Mouse (Mus musculus): ENCODE measurements around the gene Slc23a2.
A peak's percentile ranks its signal among the peaks of the same experiment; 100 is the strongest.

The Slc23a2 gene

DNA sequence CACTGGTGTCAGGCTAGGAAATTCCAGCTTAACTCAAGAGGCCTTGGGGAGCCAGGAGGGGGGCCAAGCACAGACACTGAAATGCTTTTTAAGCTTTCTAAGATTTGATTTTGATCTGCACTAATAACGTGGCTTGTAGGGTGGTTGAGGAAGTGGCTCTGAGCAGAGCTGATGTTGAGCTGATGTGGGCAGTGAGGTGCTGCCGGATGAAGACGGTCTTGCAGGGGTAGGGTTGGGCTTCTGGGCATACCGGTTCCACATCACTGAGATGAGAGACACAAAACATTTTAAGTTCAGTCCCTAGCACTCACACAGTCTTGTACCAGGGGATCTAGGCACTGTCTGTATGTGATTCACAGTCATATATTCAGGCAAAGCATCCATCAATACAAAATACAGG is 46.5 kb downstream of the Slc23a2 start:
- no peak for ATAC-seq (ENCODE audit: low TSS enrichment)

DNA sequence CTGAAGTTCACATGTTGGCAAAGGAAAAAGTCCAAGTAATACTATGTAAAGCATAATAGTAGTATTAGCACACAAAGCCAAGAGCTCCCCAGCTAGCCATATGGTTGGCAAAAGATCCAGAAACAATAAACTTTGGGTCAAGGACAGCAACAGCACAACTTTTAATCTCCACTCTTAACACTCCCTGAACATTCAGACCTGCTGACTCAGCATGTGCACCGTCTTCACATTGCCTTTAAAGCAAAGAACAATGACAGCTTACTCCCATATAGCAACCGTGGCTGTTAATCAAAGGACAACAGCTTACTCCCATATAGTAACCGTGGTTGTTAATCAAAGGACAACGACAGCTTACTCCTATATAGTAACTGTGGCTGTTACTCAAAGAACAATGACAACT is 48.3 kb downstream of the Slc23a2 start:
- ATAC-seq (ENCODE audit: low TSS enrichment), result no peak

DNA sequence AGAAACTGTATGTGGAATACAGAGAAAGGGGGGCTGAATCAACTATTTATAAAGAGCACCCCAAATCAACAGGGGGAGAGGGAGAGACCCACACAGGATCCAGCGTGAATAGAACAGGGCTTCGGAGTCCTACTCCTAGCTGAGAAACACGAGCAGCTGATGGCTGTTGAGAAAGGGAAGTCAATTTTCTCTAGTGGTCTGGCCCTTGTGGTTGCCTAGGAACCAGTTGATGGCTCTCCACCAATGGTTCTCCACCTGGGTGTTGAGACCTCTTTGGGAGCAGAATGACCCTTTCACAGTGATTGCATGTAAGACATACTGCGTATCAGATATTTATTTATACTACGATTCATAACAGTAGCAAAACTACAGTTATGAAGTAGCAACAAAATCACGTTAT is 49.1 kb downstream of the Slc23a2 start:
- no peak for ATAC-seq (ENCODE audit: low TSS enrichment)

DNA sequence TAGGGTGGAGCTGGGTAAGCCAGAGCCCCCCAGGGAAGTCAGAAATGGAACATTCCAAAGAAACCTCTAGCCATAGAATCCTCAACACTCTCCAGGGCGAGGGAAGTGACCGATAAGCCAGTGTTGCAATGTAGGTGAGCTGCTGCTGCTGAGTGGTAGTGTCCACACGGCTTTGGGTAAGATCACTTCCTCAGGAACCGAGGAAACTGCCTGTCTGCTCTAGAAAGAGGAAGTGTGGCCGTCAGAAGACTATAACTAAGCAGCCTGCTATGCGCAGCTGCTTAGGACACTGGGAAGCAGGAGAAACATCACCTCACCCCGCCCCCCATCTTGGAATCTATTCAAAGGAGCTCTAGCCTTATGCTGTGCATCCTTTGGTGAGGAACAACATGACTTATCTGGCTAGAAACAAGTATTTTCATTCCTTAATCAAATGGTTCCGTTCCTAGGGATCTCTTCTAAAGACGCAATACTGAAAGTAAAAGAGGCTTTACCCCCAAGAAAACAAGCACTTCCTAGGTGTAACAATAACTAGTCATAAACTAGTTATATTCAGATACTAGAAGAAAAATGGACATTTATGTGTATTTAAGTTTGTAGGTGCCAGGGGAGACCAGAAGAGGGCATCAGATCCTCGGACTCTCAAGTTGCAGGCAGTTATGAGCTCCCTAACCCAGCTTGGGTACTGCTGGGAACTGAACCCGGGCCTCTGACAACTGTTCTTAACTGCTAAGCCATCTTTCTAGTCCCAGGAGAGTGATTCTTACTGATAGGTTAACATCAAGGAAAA is 50.3 kb downstream of the Slc23a2 start:
- ATAC-seq (ENCODE audit: low TSS enrichment), result 0 out of 2 replicates have a peak, but pooled peaks have one; percentile 14

DNA sequence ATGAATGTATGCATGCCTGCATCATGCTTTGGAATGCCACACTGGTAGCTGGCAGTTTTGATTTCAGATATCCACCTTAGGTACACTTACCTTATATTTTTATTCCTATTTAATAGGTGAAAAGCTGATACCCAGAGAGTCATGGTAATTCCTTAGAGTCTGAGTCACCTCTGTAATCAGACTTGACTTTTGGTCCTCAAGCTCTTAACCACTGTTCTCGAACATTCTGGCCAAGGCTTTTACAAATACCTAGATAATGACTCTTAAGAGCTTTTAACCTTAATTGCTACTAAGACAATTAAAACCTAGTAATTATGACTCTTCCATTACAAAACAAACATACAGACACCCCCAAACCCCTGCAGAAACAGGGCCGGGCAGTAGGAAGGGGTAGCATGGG is 51.2 kb downstream of the Slc23a2 start:
- no peak for ATAC-seq (ENCODE audit: low TSS enrichment)

DNA sequence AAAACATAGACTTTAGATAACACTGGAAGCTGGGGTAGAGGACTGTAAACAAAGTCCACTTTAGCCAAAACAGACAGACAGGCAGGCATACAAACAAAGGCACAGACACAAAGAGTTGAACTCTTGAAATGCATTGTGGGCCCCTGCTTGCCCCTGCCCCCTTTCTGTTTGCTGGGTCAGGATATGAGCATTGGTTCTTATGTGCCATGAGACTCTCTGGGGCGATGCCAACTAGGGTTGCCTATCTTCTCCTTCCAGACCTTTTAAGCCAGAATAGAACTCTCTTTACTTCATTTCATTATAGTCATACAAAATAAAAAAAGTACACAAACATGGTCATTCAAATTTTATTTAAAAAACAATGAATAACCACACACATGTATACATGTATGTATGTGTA is 51.6 kb downstream of the Slc23a2 start:
- no peak for ATAC-seq (ENCODE audit: low TSS enrichment)

DNA sequence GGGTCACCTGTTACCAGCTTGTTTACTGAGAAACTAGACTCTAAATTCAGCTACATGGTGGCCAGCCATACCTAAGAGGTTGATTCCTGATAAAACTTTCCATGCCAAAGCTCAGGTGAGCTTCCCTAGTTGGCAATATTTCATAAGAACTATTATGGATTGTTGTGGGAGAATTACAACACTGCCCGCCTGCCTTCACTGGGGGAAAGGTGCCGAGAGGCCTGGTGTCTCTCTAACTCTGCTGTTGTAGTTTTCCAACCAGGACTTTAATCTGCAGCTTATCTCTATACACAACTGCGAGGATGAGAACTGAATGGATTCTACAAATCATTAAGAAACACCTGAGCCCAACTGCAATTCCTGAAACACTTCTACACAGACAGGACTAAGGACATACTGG is 52.2 kb downstream of the Slc23a2 start:
- no peak for ATAC-seq (ENCODE audit: low TSS enrichment)

DNA sequence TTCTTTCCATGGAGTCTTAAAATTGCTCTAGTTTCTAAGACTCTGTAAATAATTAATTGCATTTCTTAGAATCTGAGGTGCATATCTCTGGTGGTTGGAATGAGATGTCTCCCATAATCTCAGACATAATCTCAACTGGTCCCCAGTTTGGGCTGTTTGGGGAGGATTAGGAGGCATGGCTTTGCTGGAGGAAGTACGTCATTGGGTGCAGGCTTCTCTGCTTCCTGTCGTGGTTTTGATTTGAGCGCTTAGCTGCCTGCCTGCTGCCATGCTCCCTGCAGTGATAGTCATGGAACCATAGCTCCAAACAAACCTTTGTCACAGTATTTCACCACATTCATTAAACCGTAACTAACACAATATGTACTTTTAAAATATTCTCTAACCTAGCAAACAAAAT is 53.2 kb downstream of the Slc23a2 start:
- no peak for ATAC-seq (ENCODE audit: low TSS enrichment)

DNA sequence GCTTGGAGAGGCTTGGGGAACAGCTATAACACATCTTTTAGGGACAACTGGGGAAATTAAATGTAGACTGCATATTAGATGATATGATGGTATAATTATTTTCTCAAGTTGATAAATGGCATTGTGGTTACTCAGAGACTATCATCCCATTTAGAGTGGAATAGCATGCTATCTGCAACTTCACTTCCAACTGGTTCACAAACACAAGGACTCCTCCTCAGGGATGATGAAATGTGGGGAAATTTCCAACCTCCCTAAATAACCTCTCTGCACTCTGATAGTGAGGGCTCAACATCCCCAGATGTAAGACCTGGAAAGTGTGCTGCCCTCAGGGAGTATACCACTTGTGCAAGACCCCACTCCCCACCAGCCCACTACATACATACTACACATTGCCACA is 60.1 kb downstream of the Slc23a2 start:
- ATAC-seq (ENCODE audit: low TSS enrichment), result no peak

DNA sequence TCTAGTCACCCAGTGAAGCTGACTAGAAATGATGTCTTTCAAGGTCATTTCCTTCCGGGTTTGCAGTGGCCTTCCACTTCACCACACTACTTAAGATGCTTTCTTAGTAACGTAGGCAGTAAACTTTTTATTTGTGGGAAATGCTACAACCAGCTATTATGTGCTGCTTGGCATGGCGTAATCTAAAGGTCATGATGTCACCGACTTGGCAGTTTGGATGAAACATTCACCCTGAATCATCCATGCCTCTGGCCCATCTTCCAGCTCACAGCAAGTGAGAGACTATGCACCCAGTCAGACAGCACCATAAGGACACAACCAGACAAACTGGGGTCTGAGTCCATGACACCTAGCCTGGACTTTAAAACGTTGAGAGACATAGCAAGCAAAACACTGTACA is 60.5 kb downstream of the Slc23a2 start:
- no peak for ATAC-seq (ENCODE audit: low TSS enrichment)

DNA sequence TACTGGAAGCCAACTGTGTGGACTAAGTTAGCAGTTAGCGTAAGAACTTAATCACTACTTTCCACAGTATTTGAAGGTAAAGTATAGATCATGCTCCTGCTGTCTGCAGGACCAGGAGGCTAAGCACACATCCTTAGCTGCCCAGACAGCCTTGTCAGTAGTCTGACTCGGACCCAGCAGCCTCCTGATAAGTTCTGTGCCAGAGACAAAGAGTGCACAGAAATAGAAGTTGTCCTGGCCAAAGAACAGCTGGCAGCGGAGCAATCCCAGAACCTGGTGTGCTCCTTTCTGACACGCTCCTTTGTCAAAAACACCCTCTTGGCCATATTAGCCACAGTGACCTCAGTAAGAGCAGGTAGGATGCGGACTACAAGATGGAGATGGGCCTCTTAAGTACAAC is 65.8 kb downstream of the Slc23a2 start:
- ATAC-seq (ENCODE audit: low TSS enrichment), result no peak

DNA sequence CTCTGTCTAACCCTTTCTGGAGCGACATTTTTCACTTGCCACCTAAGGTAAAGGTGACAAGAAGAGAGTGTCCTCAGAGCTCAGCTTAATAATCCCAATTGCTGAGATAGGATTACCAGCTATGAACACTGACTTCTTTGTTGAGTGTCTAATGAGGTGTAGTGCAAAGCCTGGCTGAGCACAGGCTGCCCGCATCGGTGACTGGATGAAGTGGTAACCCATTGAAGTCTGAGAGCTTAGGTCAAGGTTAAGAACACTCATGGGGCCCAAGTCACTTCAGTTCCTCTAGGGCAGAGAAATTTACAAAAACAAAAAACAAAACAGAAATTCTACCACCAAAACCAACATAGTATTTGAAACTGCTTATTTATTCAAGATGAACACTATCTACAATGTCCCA is 71.9 kb downstream of the Slc23a2 start:
- ATAC-seq (ENCODE audit: low TSS enrichment), result no peak

DNA sequence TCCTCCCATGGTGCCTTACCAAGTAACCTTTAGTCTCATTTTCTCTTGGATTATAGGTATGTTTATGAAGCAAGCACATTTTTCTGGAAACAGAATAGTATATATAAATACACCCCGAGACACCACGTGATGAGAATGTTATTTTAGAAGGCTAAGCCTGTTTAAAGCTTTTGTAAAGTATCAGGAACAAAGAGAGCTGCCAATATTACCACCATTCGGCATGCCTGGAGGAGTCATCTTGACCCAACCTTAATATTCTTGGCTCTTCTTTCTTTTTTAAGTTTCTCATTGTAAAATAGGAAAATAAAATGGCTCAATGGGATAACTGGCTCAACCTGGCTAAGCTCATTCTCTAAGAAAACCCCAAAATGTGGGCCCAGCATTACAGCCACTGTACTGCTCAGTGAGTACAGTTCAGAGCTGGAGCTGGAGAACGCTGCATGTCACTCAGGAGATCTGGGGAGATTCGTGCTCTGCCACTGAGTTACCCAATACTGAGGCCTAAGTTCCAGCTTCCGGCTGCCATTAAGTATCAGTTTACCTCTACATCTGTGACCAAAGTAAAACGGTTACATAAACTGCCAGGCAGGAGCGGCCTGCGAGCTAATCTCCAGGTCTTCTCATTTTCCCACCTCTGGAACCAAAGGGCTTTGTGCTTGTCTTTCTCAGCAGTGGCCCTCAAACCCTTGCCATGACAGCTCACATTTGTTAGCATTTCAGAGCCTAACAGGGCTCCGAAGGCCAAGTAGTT is 74.7 kb downstream of the Slc23a2 start:
- ATAC-seq (ENCODE audit: low TSS enrichment), result no peak

DNA sequence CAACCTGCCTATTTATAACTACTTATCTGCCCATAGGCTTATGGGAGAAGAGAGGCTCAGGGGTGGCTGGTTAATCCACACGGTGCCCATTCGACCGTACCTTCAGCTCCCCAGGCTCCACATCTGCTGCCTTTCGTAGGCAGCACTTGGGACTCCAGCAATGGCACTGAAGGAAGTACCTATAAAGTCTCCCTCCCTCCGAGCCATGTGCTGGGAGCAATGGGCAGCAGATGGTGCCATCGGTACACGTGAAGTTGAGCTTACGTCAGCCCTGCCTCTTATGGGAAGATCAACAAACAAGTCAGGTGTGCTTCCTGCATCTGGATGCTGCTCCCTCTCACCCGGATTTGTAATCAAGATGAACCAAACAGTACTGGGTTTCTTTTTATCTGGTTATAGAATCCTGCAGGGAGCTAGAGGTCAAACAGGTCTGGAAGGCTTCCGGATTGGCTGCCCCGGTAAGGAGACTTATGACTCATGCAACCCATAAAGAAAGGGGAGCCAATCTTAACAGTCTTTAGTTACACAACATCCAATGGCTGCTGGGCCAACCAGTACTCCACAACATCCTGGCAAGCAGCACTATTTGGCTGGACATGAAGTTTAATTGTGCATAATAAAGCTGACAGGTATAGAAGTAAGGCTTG is 80.6 kb downstream of the Slc23a2 start:
- ATAC-seq (ENCODE audit: low TSS enrichment), result peak; percentile 50

DNA sequence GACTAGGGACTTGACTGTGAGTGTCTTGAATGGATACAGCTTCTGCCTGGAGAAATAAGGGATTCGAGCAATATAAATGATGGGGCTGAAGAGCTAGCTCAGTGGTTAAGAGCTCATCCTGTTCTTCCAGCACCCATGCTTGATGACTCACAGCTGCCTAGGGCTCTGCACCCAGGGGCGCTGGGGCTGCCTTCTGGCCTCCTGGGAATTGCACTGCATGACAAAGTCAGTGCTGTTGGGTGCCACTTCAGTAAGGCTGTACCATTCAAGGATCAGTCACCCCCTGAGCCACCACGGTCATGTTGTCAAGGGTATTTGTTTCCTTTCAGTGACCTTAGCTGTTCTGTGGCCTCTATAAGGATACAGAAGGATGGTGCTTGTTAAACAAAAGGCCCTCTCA is 81.1 kb downstream of the Slc23a2 start:
- 0 out of 2 replicates have a peak, but pooled peaks have one; percentile 7 for ATAC-seq (ENCODE audit: low TSS enrichment)

DNA sequence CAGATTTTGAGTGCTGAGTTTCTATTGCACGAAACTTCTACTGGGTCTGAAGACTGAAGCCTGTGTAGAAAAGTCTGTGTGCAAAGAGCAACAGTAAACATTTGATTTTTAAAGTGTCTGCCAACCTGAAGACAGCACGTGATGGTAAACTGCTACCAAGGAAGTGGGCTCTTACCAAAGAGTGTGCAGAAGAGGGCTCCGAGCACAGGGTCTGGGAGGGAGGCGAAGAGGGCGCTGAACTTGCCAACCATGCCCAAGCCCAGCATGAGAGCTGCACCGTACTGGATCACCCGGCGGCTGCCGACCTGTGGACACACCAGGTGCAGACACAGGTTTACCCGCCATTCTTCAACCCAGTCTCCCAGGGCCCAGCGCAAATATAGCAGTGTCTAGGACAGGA is 83.0 kb downstream of the Slc23a2 start:
- no peak for ATAC-seq (ENCODE audit: low TSS enrichment)

DNA sequence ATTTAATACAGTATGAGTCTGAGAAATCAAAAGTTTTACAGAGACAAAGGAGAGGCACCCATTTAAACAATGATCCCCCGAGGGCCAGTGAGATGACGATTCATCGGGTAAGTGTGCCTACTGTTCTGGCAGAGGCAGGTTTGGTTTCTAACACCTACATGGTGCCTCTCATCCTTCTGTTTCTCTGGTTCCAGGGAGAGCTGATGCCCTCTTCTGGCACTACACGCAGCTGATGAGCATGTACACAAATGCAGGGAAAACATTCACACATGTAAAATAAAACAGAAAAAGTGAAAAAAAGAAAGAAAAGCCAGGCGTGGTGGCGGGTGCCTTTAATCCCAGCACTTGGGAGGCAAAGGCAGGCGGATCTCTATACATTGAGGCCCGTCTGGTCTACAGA is 85.0 kb downstream of the Slc23a2 start:
- peak; percentile 60; the same call in 1 of the 2 replicates for ATAC-seq (ENCODE audit: low TSS enrichment)

DNA sequence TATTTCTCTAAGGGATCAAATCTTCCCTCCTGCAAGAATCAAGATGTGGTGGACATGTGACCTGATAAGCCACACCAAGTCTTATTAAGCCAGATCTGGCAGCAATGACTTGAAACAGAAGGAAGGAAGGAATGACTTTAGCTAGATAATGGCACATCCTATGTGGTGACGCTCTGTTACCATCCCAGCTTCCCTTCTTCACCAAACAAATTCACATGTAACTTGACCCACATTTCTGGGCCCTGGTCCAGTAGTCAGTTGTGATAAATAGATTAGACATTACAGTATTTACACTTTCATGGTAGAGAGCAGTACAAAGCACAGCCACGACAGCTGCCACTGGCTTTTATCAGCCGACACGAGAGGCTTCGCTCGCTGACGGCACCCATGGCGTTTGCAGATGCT is 89.6 kb downstream of the Slc23a2 start:
- no peak for ATAC-seq (ENCODE audit: low TSS enrichment)

DNA sequence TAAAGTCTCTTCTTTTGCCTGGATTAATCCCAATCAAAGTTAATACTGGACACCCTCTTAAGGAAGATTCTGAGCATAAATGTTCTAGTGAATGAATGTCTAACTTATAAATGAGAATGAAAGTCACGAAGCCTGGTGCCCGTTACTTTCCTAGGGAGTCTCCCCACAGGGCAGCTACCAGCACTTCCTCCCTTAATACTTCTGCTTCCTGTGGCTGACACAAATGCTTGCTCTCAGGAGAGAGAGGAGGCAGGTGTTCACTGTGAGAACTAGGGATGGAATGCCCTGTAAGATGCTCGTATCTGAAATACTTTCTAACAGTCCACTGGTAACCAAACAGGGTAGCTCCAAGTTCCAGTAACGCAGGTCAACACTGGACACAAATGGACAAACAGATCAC is 91.1 kb downstream of the Slc23a2 start:
- ATAC-seq (ENCODE audit: low TSS enrichment), result no peak

DNA sequence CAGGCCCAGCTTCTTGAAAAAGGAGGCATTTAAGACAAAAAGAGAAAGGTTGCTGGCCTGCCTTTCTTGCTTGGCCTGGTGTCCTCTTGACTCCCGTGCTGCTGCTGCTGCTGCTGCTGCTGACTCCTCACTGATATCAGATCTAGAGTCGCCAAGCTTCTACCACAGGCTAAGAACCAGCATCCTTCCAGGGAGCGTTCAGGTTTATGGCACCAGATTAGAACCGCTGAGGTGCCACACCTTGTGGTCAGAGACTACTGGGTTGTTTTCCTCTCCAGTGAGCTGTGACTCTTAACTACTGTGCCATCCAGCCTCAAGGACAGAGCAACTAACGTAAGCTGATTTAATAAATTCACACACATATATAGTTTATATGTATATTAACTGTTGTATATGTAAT is 93.1 kb downstream of the Slc23a2 start:
- no peak for ATAC-seq (ENCODE audit: low TSS enrichment)

DNA sequence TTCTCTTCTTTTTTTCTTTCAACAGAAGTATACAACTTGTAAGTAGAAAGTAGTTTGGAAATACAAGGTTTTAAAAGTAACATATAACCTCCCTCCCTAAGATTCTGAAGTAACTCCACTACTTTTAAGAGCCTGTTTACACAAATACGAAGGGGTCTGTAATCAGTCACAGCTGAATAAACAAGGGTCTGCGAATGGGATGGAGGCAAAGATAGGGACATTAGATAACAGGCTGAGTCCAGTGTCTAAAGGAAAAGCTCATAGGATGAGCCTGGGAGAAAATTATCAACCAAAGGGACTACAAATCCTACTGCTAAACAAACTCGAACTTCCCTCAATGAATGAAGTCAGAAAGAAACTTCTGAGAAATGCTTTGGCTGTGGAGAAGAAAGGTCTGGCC is 95.0 kb downstream of the Slc23a2 start:
- no peak for ATAC-seq (ENCODE audit: low TSS enrichment)

DNA sequence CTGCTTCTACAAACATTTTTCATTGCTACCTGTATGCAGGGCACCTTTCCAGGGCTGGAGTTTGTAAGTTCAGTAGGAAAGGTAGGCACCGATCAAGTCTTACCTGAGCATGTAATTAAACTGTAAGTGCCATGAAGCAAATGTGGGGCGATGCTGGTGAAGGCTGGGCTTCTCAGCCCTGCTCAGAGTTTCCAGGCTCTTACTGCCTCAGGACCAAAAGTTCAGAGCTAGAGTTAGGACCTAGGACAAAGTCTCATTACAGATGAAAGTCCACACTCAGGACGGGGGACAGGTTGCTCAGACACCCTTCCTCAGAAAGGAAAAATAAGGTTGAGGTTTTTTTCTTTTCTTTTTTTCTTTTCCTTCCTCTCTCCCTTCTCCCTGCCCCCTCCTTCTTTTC is 95.4 kb downstream of the Slc23a2 start:
- no peak for ATAC-seq (ENCODE audit: low TSS enrichment)
